Mouse (Mus musculus) thymus, adult 2 months (tissue): Measurements from ENCODE around the gene Gpr35. TPM values are rescaled to one million over a fixed set of nuclear protein-coding genes. Genes with fewer than 3 reads are reported as not detected.

Experiments used
- DNase-seq: peaks from one replicate; pipeline ENCODE4 v3.0.0; 2021
- H3K27ac ChIP-seq: fragments of 200-500 bp; 2 replicates; pipeline ENCODE4 v1.5.1; 2012; ENCODE audit warnings: low read length, control low read depth; ENCODE audit not compliant: control insufficient read depth, insufficient read depth
- H3K27me3 ChIP-seq: fragments of 200-500 bp; 2 replicates; pipeline ENCODE4 v1.6.1; 2012; ENCODE audit warnings: mild to moderate bottlenecking, low read length, moderate library complexity, mixed read lengths; ENCODE audit not compliant: control insufficient read depth, insufficient read depth
- H3K36me3 ChIP-seq: fragments of 200-500 bp; 2 replicates; pipeline ENCODE4 v1.6.1; 2012; ENCODE audit warnings: mild to moderate bottlenecking, low read length, moderate library complexity; ENCODE audit not compliant: control insufficient read depth, insufficient read depth
- H3K4me1 ChIP-seq: fragments of 200-500 bp; replicated peaks from 2 replicates; pipeline ENCODE4 v1.6.1; 2012; ENCODE audit warnings: low read length; ENCODE audit not compliant: control insufficient read depth, insufficient read depth
- H3K4me3 ChIP-seq: fragments of 200-500 bp; 2 replicates; pipeline ENCODE4 v1.5.1; 2012; ENCODE audit warnings: mild to moderate bottlenecking, low read length, control low read depth, moderate library complexity; ENCODE audit not compliant: control insufficient read depth, insufficient read depth
- CTCF ChIP-seq: fragments of 200-500 bp; IDR thresholded peaks from 2 replicates; pipeline ENCODE4 v1.5.1; 2012; ENCODE audit warnings: mild to moderate bottlenecking, control low read depth, low read length, moderate library complexity, borderline replicate concordance; ENCODE audit not compliant: control insufficient read depth, poor library complexity, insufficient read depth; ENCODE audit errors: extremely low read depth
- POLR2A ChIP-seq: fragments of 200-500 bp; IDR thresholded peaks from 2 replicates; pipeline ENCODE4 v1.6.1; 2012; ENCODE audit warnings: mild to moderate bottlenecking, low read length, control low read depth, moderate library complexity; ENCODE audit not compliant: control insufficient read depth, poor library complexity, insufficient read depth; ENCODE audit errors: extremely low read depth
- WGBS: fragments of 180-500 bp; shearing (Covaris S2); methylation state at CpG from one replicate; pipeline ENCODE4 v1.1.7; 2018; 5-methylcytosine and 5-hydroxymethylcytosine counted together
- polyA plus RNA-seq: library from polyadenylated mRNA; depleted of rRNA; stranded (reverse); fragments of >200 nt; gene quantifications from 2 replicates; pipeline ENCODE4 v1.2.3, GENCODE M21; 2012

Gpr35 gene
- polyA plus RNA-seq, 1 experiment = 8.9 TPM

GRCm38 (mm10) chr1:92914993-92915392 lies 35.7 kb upstream of the Gpr35 start:
- Histone ChIP-seq H3K4me1 (peaks cover 22% of the 10 kb centered on the region), H3K27me3 (no peaks in the 10 kb centered on the region), H3K36me3 (peaks cover 47% of the 10 kb centered on the region), H3K4me3 (no peak overlapping the region), H3K27ac (no peak overlapping the region)
- TF ChIP-seq CTCF (no peak), POLR2A (no peak)
- no peak for DNase-seq
- 99% methylated on average over 11 of the region's 11 CpGs for WGBS

GRCm38 (mm10) chr1:92916725-92917124 lies 33.9 kb upstream of the Gpr35 start:
- Histone ChIP-seq H3K27me3 (no peaks in the 10 kb centered on the region), H3K4me3 (no peak overlapping the region), H3K36me3 (peaks cover 50% of the 10 kb centered on the region), H3K27ac (no peak overlapping the region), H3K4me1 (peaks cover 14% of the 10 kb centered on the region)
- TF ChIP-seq CTCF (no peak), POLR2A (no peak)
- 98% methylated on average over 9 of the region's 9 CpGs for WGBS
- DNase-seq = no peak

DNA sequence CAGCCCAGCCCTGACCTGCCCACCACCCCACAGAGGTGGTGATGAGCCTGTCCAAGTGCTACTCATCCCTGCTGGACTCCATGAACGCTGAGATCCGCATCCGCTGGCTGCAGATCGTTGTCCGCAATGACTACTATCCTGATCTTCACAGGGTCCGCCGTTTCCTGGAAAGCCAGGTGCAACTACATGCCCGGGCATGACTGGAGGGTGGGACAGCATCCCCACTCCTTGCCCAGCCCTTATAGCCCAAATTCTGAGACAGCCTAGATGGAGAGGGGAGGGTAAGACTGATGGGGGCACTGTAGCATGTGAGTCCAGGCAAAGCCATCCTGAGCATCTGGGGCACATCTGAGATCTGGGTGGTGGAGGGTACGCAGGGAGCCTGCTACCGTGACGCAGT lies 31.5 kb upstream of the Gpr35 start:
- Histone ChIP-seq H3K4me1 (no peaks in the 10 kb centered on the region), H3K36me3 (peaks cover 50% of the 10 kb centered on the region), H3K27me3 (no peaks in the 10 kb centered on the region), H3K27ac (no peak overlapping the region), H3K4me3 (no peak overlapping the region)
- TF ChIP-seq CTCF (no peak), POLR2A (no peak)
- 96% methylated on average over 11 of the region's 11 CpGs for WGBS
- no peak for DNase-seq

GRCm38 (mm10) chr1:92919775-92920174 lies 30.9 kb upstream of the Gpr35 start:
- Histone ChIP-seq H3K27me3 (no peaks in the 10 kb centered on the region), H3K27ac (no peak overlapping the region), H3K4me1 (no peaks in the 10 kb centered on the region), H3K4me3 (no peak overlapping the region), H3K36me3 (peaks cover 50% of the 10 kb centered on the region)
- WGBS = 86% methylated on average over 12 of the region's 12 CpGs
- no peak for DNase-seq
- TF ChIP-seq CTCF (no peak), POLR2A (no peak)

DNA sequence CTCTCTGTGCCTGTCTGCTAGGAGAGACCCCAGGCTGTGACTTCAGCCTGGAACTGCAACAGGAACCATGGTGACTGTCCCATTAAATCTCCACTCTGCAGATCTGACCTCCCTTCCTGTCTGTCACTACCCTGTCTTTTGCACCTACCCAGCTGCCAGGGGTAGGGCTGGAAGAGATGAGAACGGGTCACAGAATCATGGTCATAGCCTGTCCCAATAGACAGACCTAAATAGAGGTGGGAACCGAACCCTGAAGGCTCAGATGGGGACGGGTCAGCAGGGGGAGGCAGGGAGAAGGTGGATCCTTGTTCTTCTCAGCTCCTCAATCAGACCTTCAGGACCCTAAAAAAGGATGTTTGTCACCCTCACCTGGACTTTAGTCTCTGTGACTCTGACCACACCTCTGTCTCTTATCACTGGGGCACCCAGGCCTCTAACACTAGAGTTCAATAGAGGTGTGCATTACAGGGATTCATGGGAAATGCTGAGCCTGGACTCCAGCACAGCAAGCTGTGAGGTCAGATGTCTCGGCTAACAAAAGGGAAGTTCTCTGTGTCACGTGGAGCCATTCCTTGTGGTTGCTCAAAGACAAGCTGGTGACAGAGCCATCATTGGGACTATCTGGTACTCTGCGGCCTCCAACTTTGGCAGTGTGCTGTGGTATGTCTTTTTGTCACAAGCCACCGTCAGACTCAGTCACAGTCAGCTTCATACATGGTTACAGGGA lies 30.0 kb upstream of the Gpr35 start:
- H3K4me1 ChIP-seq = no peaks in the 10 kb centered on the region
- no peak for DNase-seq
- H3K27ac ChIP-seq = no peak overlapping the region
- TF ChIP-seq POLR2A (no peak), CTCF (no peak)
- H3K4me3 ChIP-seq = no peak overlapping the region
- H3K27me3 ChIP-seq = no peaks in the 10 kb centered on the region
- H3K36me3 ChIP-seq = peaks cover 41% of the 10 kb centered on the region
- WGBS = 63% methylated on average over 7 of the region's 7 CpGs

- peaks cover 34% of the 10 kb centered on the region for H3K36me3 ChIP-seq
- no peak for TF ChIP-seq CTCF
- TF ChIP-seq POLR2A = no peak
- no peak for DNase-seq
- H3K4me1 ChIP-seq = no peaks in the 10 kb centered on the region
- no peak overlapping the region for H3K27ac ChIP-seq
- no peaks in the 10 kb centered on the region for H3K27me3 ChIP-seq
- H3K4me3 ChIP-seq = no peak overlapping the region
- 97% methylated on average over 4 of the region's 4 CpGs for WGBS
Measured at GRCm38 (mm10) chr1:92921496-92921895, 29.2 kb upstream of the Gpr35 start.
